Mouse (Mus musculus) large intestine, adult 2 months (tissue): ENCODE data around the gene Dna2. TPM values are rescaled to one million over a fixed set of nuclear protein-coding genes. Genes with fewer than 3 reads are reported as not detected.

Experiments
- polyA plus RNA-seq: library from polyadenylated mRNA; depleted of rRNA; stranded (reverse); fragments of >200 nt; gene quantifications from 2 replicates; pipeline ENCODE4 v1.2.3, GENCODE M21; 2012; rRNA removed

Dna2 gene
- polyA plus RNA-seq, 1 experiment = 6.2 TPM

Other genes starting within 250 kb of the Dna2 start
- gene Stox1, start 220.9 kb upstream of the Dna2 start, polyA plus RNA-seq = 0.11 and 0.15 TPM in 2 replicates
- 29.9 and 80.4 TPM in 2 replicates for gene Ccar1, start 154.7 kb upstream of the Dna2 start, polyA plus RNA-seq
- 0.29 and 0.53 TPM in 2 replicates for gene Tet1, start 38.0 kb upstream of the Dna2 start, polyA plus RNA-seq
- 12.1 and 21.8 TPM in 2 replicates for gene Slc25a16, start 26.4 kb upstream of the Dna2 start, polyA plus RNA-seq
- 1.5 and 2.3 TPM in 2 replicates for gene Rufy2, start 33.2 kb downstream of the Dna2 start, polyA plus RNA-seq
- gene Hnrnph3, start 77.2 kb downstream of the Dna2 start, polyA plus RNA-seq = 7.3 and 9.8 TPM in 2 replicates
- 26.0 and 43.5 TPM in 2 replicates for gene Pbld2, start 77.3 kb downstream of the Dna2 start, polyA plus RNA-seq
- 2.2 and 2.8 TPM in 2 replicates for gene Pbld1, start 113.1 kb downstream of the Dna2 start, polyA plus RNA-seq
- gene Atoh7, start 152.6 kb downstream of the Dna2 start, polyA plus RNA-seq = not detected in 2 replicates